Mouse (Mus musculus): Measurements from ENCODE around the gene Whrn. TPM values are rescaled to one million over a fixed set of nuclear protein-coding genes. Genes with fewer than 3 reads are reported as not detected.
A peak's percentile ranks its signal among the peaks of the same experiment; 100 is the strongest.

Whrn gene
- polyA plus RNA-seq, 1 experiment = not detected

- Histone ChIP-seq H3K27ac (ENCODE audit: insufficient read depth, low read depth, low read length) (no peak overlapping the region), H3K4me3 (ENCODE audit: insufficient read depth, low read depth, low read length) (no peak overlapping the region), H3K4me1 (ENCODE audit: control insufficient read depth, insufficient read depth, low read length) (peaks cover 18% of the 10 kb centered on the region)
- 44% methylated on average over 3 of the region's 3 CpGs for WGBS
- TF ChIP-seq POLR2A (IDR thresholded peaks at IDR 0.05; ENCODE audit: insufficient read depth, low read depth, low read length) (no peak), CTCF (IDR thresholded peaks at IDR 0.05; ENCODE audit: insufficient read depth, low read depth, low read length) (no peak)
Measured at GRCm38 (mm10) chr4:63498346-63498745, 2.6 kb upstream of the Whrn start.

GRCm38 (mm10) chr4:63496312-63496711, 521 bp upstream of the Whrn start:
- H3K27ac ChIP-seq (ENCODE audit: insufficient read depth, low read depth, low read length) = no peak overlapping the region
- WGBS = 14% methylated on average over 6 of the region's 6 CpGs
- peak overlapping the region; percentile 60 for H3K4me3 ChIP-seq (ENCODE audit: insufficient read depth, low read depth, low read length)
- H3K4me1 ChIP-seq (ENCODE audit: control insufficient read depth, insufficient read depth, low read length) = peaks cover 22% of the 10 kb centered on the region
- no peak for TF ChIP-seq POLR2A (IDR thresholded peaks at IDR 0.05; ENCODE audit: insufficient read depth, low read depth, low read length)
- TF ChIP-seq CTCF (IDR thresholded peaks at IDR 0.05; ENCODE audit: insufficient read depth, low read depth, low read length) = no peak

GRCm38 (mm10) chr4:63494967-63495914, 550 bp downstream of the Whrn start:
- Histone ChIP-seq H3K4me3 (ENCODE audit: insufficient read depth, low read depth, low read length) (peak overlapping the region; percentile 60), H3K4me1 (ENCODE audit: control insufficient read depth, insufficient read depth, low read length) (peaks cover 22% of the 10 kb centered on the region), H3K27ac (ENCODE audit: insufficient read depth, low read depth, low read length) (no peak overlapping the region)
- TF ChIP-seq CTCF (IDR thresholded peaks at IDR 0.05; ENCODE audit: insufficient read depth, low read depth, low read length) (no peak), POLR2A (IDR thresholded peaks at IDR 0.05; ENCODE audit: insufficient read depth, low read depth, low read length) (no peak)
- under 1% methylated on average over 104 of the region's 107 CpGs for WGBS

- no peak for TF ChIP-seq POLR2A (IDR thresholded peaks at IDR 0.05; ENCODE audit: insufficient read depth, low read depth, low read length)
- TF ChIP-seq CTCF (IDR thresholded peaks at IDR 0.05; ENCODE audit: insufficient read depth, low read depth, low read length) = no peak
- peak overlapping the region; percentile 60 for H3K4me3 ChIP-seq (ENCODE audit: insufficient read depth, low read depth, low read length)
- WGBS = 7% methylated on average over 43 of the region's 43 CpGs
- no peak overlapping the region for H3K27ac ChIP-seq (ENCODE audit: insufficient read depth, low read depth, low read length)
- H3K4me1 ChIP-seq (ENCODE audit: control insufficient read depth, insufficient read depth, low read length) = peaks cover 22% of the 10 kb centered on the region
Measured at GRCm38 (mm10) chr4:63494401-63494966, 1.3 kb downstream of the Whrn start.

DNA sequence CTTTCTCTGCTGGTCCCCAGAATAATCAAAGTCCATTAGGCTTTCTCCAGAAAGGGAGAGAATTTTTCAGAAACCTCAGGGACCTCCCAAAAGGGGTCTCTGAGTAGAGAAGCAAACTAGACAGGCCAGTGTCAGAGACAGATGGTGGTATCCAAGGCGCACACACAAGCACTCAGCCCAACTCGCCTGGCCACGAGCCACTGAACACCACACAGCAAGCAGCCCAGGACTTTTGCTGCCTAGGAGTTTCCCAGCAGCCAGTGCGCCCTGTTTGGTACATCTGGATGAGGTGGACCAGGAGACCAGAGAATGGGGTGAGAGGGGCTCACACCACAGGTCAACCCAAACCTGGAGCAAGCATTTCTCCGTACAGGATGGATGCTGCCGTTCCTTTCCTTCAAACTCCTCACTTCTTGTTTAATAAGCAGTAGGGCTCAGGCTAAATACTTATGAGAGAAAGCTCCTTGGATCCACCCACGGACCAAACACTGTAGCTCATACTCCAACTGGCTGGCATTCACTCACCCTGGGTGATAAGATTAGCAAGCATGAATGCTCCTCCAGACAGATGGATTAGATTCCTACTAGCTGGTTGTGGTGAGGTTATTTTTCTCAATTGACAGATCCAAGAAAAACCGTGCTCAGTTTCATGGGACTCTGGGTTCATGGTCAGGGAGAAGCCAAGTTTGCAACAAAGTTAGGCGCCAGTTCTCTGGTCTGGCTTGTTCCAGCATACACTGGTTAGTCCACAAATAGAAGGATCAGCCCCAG, 2.3 kb downstream of the Whrn start:
- no peak for TF ChIP-seq CTCF (IDR thresholded peaks at IDR 0.05; ENCODE audit: insufficient read depth, low read depth, low read length)
- no peak for TF ChIP-seq POLR2A (IDR thresholded peaks at IDR 0.05; ENCODE audit: insufficient read depth, low read depth, low read length)
- Histone ChIP-seq H3K4me1 (ENCODE audit: control insufficient read depth, insufficient read depth, low read length) (peaks cover 24% of the 10 kb centered on the region), H3K4me3 (ENCODE audit: insufficient read depth, low read depth, low read length) (peak overlapping the region; percentile 20; the same call in 1 of the 2 replicates), H3K27ac (ENCODE audit: insufficient read depth, low read depth, low read length) (no peak overlapping the region)
- 70% methylated on average over 9 of the region's 9 CpGs for WGBS

GRCm38 (mm10) chr4:63491521-63491920, 4.3 kb downstream of the Whrn start:
- H3K27ac ChIP-seq (ENCODE audit: insufficient read depth, low read depth, low read length) = no peak overlapping the region
- H3K4me1 ChIP-seq (ENCODE audit: control insufficient read depth, insufficient read depth, low read length) = peaks cover 26% of the 10 kb centered on the region
- WGBS = 86% methylated on average over 6 of the region's 6 CpGs
- no peak overlapping the region for H3K4me3 ChIP-seq (ENCODE audit: insufficient read depth, low read depth, low read length)
- no peak for TF ChIP-seq POLR2A (IDR thresholded peaks at IDR 0.05; ENCODE audit: insufficient read depth, low read depth, low read length)
- TF ChIP-seq CTCF (IDR thresholded peaks at IDR 0.05; ENCODE audit: insufficient read depth, low read depth, low read length) = no peak

- TF ChIP-seq CTCF (IDR thresholded peaks at IDR 0.05; ENCODE audit: insufficient read depth, low read depth, low read length) = no peak
- TF ChIP-seq POLR2A (IDR thresholded peaks at IDR 0.05; ENCODE audit: insufficient read depth, low read depth, low read length) = no peak
- H3K4me1 ChIP-seq (ENCODE audit: control insufficient read depth, insufficient read depth, low read length) = peaks cover 16% of the 10 kb centered on the region
- WGBS = 62% methylated on average over 3 of the region's 3 CpGs
- H3K27ac ChIP-seq (ENCODE audit: insufficient read depth, low read depth, low read length) = no peak overlapping the region
- no peak overlapping the region for H3K4me3 ChIP-seq (ENCODE audit: insufficient read depth, low read depth, low read length)
Measured at GRCm38 (mm10) chr4:63490146-63490545, 5.6 kb downstream of the Whrn start.

DNA sequence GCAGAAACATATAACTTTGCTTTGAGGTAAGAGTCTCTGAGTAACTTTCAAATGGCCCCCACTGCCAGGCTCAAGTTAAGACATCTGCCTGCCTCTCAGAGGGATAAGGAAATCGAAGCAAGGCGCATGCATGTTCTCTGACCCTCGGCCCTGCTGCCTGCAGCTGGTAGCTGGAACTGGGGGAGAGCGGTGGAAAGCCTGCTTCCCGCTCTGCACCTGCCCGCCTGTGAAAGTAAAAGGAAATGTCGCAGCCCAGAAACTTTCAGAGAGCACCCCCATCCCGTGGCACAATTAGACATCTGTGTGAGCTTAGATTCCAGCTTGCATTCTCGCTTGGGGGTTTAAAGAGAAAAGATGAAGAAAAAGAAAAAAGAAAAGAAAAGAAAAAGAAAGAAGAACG, 6.1 kb downstream of the Whrn start:
- TF ChIP-seq CTCF (IDR thresholded peaks at IDR 0.05; ENCODE audit: insufficient read depth, low read depth, low read length) (no peak), POLR2A (IDR thresholded peaks at IDR 0.05; ENCODE audit: insufficient read depth, low read depth, low read length) (no peak)
- Histone ChIP-seq H3K4me3 (ENCODE audit: insufficient read depth, low read depth, low read length) (no peak overlapping the region), H3K4me1 (ENCODE audit: control insufficient read depth, insufficient read depth, low read length) (peaks cover 13% of the 10 kb centered on the region), H3K27ac (ENCODE audit: insufficient read depth, low read depth, low read length) (no peak overlapping the region)
- WGBS = 64% methylated on average over 10 of the region's 10 CpGs
